Mouse (Mus musculus) thymus, adult 2 months (tissue): ENCODE measurements around the gene Plekhm2.

Source experiments
- CTCF ChIP-seq: fragments of 200-500 bp; IDR thresholded peaks from 2 replicates; pipeline ENCODE4 v1.5.1; 2012; ENCODE audit warnings: mild to moderate bottlenecking, control low read depth, low read length, moderate library complexity, borderline replicate concordance; ENCODE audit not compliant: control insufficient read depth, poor library complexity, insufficient read depth; ENCODE audit errors: extremely low read depth
- POLR2A ChIP-seq: fragments of 200-500 bp; IDR thresholded peaks from 2 replicates; pipeline ENCODE4 v1.6.1; 2012; ENCODE audit warnings: mild to moderate bottlenecking, low read length, control low read depth, moderate library complexity; ENCODE audit not compliant: control insufficient read depth, poor library complexity, insufficient read depth; ENCODE audit errors: extremely low read depth

- no peak for TF ChIP-seq POLR2A
- no peak for TF ChIP-seq CTCF
Observed at GRCm38 (mm10) chr4:141598894-141599250, 65.8 kb downstream of the Plekhm2 start.
